Mouse (Mus musculus): Measurements from ENCODE around the gene Acta1. TPM values are rescaled to one million over a fixed set of nuclear protein-coding genes. Genes with fewer than 3 reads are reported as not detected.
A peak's percentile ranks its signal among the peaks of the same experiment; 100 is the strongest.

The Acta1 gene
- total RNA-seq, 2 experiments from 2014 or later: not detected

- no peak for ATAC-seq (replicated peaks; ENCODE audit: poor library complexity, severe bottlenecking)
These were observed 47.0 kb downstream of the Acta1 start for GRCm38 (mm10) chr8:123847546-123847945.

- no peak for ATAC-seq (replicated peaks; ENCODE audit: poor library complexity, severe bottlenecking)
These were observed 48.0 kb downstream of the Acta1 start for GRCm38 (mm10) chr8:123846509-123846908.

GRCm38 (mm10) chr8:123845991-123846390, 48.6 kb downstream of the Acta1 start:
- ATAC-seq (replicated peaks; ENCODE audit: poor library complexity, severe bottlenecking): no peak

- peak; percentile 62 for ATAC-seq (replicated peaks; ENCODE audit: poor library complexity, severe bottlenecking)
These were observed 49.4 kb downstream of the Acta1 start for GRCm38 (mm10) chr8:123845114-123845513.

GRCm38 (mm10) chr8:123844341-123844740, 50.2 kb downstream of the Acta1 start:
- ATAC-seq (replicated peaks; ENCODE audit: poor library complexity, severe bottlenecking): no peak

GRCm38 (mm10) chr8:123842086-123842485, 52.5 kb downstream of the Acta1 start:
- no peak for ATAC-seq (replicated peaks; ENCODE audit: poor library complexity, severe bottlenecking)

Other genes starting within 250 kb of the Acta1 start
- 3.8 and 6.0 TPM in 2 replicates for gene Rhou, start 240.8 kb downstream of the Acta1 start, total RNA-seq (2014; fragmentation: Nextera tagmentation)
- gene Rhou, start 240.8 kb downstream of the Acta1 start, total RNA-seq (2017): 4.8 and 5.3 TPM in 2 replicates
- gene Rab4a, start 88.8 kb downstream of the Acta1 start, total RNA-seq (2014; fragmentation: Nextera tagmentation): 6.2 TPM in 1 of 2 replicates, not detected in the other
- gene Rab4a, start 88.8 kb downstream of the Acta1 start, total RNA-seq (2017): 0.21 and 0.43 TPM in 2 replicates
- 4.4 and 4.8 TPM in 2 replicates for gene Ccsap, start 34.5 kb downstream of the Acta1 start, total RNA-seq (2014; fragmentation: Nextera tagmentation)
- gene Ccsap, start 34.5 kb downstream of the Acta1 start, total RNA-seq (2017): 5.1 and 5.3 TPM in 2 replicates
- 25.5 and 33.3 TPM in 2 replicates for gene Nup133, start 54.5 kb upstream of the Acta1 start, total RNA-seq (2014; fragmentation: Nextera tagmentation)
- 26.7 and 26.8 TPM in 2 replicates for gene Nup133, start 54.5 kb upstream of the Acta1 start, total RNA-seq (2017)
- 20.8 and 24.6 TPM in 2 replicates for gene Abcb10, start 88.4 kb upstream of the Acta1 start, total RNA-seq (2014; fragmentation: Nextera tagmentation)
- 24.1 TPM in 2 replicates for gene Abcb10, start 88.4 kb upstream of the Acta1 start, total RNA-seq (2017)
- 27.9 and 36.4 TPM in 2 replicates for gene Taf5l, start 126.6 kb upstream of the Acta1 start, total RNA-seq (2014; fragmentation: Nextera tagmentation)
- 33.9 and 37.4 TPM in 2 replicates for gene Taf5l, start 126.6 kb upstream of the Acta1 start, total RNA-seq (2017)
- gene Urb2, start 126.8 kb upstream of the Acta1 start, total RNA-seq (2014; fragmentation: Nextera tagmentation): 27.8 and 29.2 TPM in 2 replicates
- gene Urb2, start 126.8 kb upstream of the Acta1 start, total RNA-seq (2017): 23.6 and 27.2 TPM in 2 replicates